Mouse (Mus musculus): ENCODE measurements around the gene Lrrc3c. TPM values are rescaled to one million over a fixed set of nuclear protein-coding genes. Genes with fewer than 3 reads are reported as not detected.

Gene Lrrc3c
- not detected in 2 replicates for polyA plus RNA-seq (2012; rRNA removed)

DNA sequence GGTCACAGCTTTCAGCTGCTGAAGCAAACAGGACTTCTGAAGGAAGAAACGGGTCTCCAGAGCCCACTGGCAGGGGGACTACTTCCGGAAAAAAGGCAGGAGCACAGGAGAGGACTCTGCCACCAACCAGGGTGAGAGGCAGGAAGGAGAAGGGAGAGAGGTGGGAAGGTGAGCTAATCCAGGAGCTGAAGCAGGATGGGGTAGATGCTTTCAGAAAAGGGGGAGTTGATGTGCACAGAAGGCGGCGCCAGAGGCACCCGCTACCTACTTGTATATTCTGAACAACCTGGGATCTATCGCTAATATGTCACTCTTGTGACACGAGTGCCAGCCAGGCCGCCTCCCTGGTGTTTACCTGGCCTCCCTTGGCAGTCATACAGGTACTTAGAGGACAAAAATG, at the start of gene Lrrc3c:
Gene Lrrc3c (plus strand): TSS at position 301 of the 400 bp plus-strand sequence.
- TF ChIP-seq POLR2A (IDR thresholded peaks at IDR 0.05; ENCODE audit: low read depth, low read length) = no peak
- TF ChIP-seq CTCF (IDR thresholded peaks at IDR 0.05; ENCODE audit: extremely low read depth, insufficient read depth, insufficient read length, insufficient replicate concordance) = no peak
- DNase-seq (ENCODE audit: low read depth in 1 of 2, low spot score in 2 of 2) = no peak
- Histone ChIP-seq H3K27me3 (ENCODE audit: control insufficient read depth, insufficient read depth, low read length) (0 out of 2 replicates have a peak, but pooled peaks cover 2% of the 10 kb centered on the region), H3K4me1 (ENCODE audit: control insufficient read depth, insufficient read depth, insufficient read length) (no peaks in the 10 kb centered on the region; the same call in 1 of the 2 replicates), H3K27ac (ENCODE audit: insufficient read depth, low read length) (no peak within 1 kb of the TSS), H3K4me3 (ENCODE audit: extremely low read depth, insufficient read depth, insufficient read length) (no peak within 1 kb of the TSS), H3K36me3 (ENCODE audit: control insufficient read depth, insufficient read depth, low read length) (no peaks in the 10 kb centered on the region)
- 95% methylated on average over 8 of the region's 8 CpGs for WGBS

DNA sequence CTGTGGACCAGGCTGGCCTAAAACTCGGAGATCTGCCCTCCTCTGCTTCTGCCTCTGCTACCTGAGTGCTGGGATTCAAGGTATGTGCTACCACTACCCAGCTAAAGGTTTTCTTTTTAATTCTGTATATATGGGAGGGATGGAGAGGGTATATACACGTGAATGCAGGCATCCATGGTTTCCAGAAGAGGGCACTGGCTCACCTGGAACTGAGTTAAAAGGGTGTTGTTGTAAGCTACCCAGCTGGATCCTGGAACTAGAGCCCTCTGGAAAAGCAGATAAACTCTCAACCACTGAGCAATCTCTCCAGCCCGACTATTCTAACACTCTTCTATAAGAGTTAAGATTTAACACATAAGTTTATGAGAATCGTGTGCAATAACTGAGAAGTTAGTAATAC, 48.7 kb upstream of the Lrrc3c start:
- WGBS = 65% methylated on average over 4 of the region's 4 CpGs

DNA sequence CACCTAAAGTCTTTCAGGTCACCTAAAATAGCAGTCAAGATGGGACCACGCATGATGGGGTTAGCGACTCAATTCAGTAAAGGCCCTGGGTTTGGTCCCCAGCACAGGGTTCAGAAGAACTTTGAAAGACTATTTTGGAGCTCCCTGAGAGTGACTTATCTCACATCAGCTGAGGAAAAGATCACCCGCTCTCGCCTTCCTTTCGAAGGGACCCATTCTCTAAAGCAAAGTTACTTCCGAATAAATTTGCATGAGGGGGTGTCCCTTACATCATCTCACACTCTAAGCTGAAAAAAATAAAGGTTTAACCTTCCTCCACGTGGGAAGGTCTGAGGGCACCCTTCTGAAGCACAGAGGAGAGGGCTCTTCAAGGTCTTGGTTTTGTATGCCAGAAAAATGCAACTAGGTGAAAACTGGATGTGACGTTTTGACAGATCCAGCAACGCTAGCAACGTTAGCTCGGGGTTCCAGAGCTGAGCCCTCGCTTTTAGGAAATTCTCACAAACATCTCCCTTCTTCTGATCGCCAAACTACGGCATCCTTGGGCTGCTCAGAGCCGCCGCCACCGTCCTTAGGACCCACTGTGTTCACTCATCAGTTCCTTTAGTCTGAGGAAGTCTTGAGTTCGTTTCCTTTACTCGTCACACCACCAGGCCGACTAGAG, 47.6 kb upstream of the Lrrc3c start:
- Histone ChIP-seq H3K36me3 (ENCODE audit: control insufficient read depth, insufficient read depth, low read length) (no peaks in the 10 kb centered on the region), H3K4me1 (ENCODE audit: control insufficient read depth, insufficient read depth, insufficient read length) (peaks cover 13% of the 10 kb centered on the region), H3K27me3 (ENCODE audit: control insufficient read depth, insufficient read depth, low read length) (no peaks in the 10 kb centered on the region), H3K4me3 (ENCODE audit: extremely low read depth, insufficient read depth, insufficient read length) (peak overlapping the region; percentile 83), H3K27ac (ENCODE audit: insufficient read depth, low read length) (peak overlapping the region; percentile 98)
- WGBS = 6% methylated on average over 20 of the region's 20 CpGs
- DNase-seq (ENCODE audit: low read depth in 1 of 2, low spot score in 2 of 2) = peak; percentile 64 to 82
- TF ChIP-seq CTCF (IDR thresholded peaks at IDR 0.05; ENCODE audit: extremely low read depth, insufficient read depth, insufficient read length, insufficient replicate concordance) = no peak
- no peak for TF ChIP-seq POLR2A (IDR thresholded peaks at IDR 0.05; ENCODE audit: low read depth, low read length)

More for the DNA sequence above, 48.7 kb upstream of the Lrrc3c start:
- Histone ChIP-seq H3K4me1 (ENCODE audit: control insufficient read depth, insufficient read depth, insufficient read length) (peaks cover 13% of the 10 kb centered on the region), H3K27ac (ENCODE audit: insufficient read depth, low read length) (peak overlapping the region; percentile 98), H3K27me3 (ENCODE audit: control insufficient read depth, insufficient read depth, low read length) (no peaks in the 10 kb centered on the region), H3K36me3 (ENCODE audit: control insufficient read depth, insufficient read depth, low read length) (no peaks in the 10 kb centered on the region), H3K4me3 (ENCODE audit: extremely low read depth, insufficient read depth, insufficient read length) (no peak overlapping the region)
- DNase-seq (ENCODE audit: low read depth in 1 of 2, low spot score in 2 of 2) = no peak
- no peak for TF ChIP-seq CTCF (IDR thresholded peaks at IDR 0.05; ENCODE audit: extremely low read depth, insufficient read depth, insufficient read length, insufficient replicate concordance)
- TF ChIP-seq POLR2A (IDR thresholded peaks at IDR 0.05; ENCODE audit: low read depth, low read length) = no peak

DNA sequence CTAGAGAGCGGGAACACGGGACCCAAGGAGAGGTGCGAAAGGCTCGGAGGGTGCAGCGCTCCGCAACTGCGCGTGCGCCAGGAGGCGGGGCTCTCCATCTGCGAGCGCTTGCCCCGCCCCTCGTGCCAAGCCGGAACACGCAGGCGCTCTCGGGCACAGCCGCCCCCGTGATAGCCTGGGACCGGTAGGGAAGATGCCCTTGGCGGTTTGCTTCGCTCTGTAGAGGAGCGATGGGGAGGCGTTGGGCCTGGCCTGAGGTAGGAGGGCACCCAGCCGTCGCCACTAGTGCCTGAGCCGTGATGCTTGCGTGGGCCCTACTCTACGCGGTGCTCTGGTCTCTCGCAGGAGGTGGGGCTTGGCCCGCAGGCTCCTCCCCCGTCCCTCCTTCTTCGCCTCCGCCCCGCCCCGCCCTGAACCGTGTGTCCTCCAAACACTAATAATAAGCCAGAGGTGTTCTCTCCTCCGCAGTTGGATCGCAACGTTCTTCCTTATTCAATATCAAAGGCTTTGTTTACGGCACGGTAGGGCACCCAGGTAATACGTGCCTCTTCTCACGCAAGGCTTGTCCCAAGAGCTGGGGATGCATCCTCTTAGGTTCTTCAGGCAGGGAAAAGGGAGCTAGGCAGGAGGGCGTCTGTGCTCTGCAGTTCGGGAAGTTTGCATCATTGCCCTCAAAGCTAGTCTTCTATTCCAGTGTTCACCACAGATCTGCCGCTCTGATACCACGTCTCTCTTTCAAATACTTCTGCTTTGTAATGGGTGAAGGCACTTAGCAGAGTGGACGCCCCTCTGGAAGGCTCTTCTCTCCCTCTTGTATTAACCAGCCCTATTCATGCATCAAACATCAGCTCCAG, 46.9 kb upstream of the Lrrc3c start, which contains the start of gene Zpbp2:
Gene Zpbp2 (plus strand): TSS at position 123 of the 854 bp plus-strand sequence.
- DNase-seq (ENCODE audit: low read depth in 1 of 2, low spot score in 2 of 2) = peak; percentile 92 to 94
- Histone ChIP-seq H3K27ac (ENCODE audit: insufficient read depth, low read length) (peak within 1 kb of the TSS; percentile 98), H3K27me3 (ENCODE audit: control insufficient read depth, insufficient read depth, low read length) (no peaks in the 10 kb centered on the region), H3K4me1 (ENCODE audit: control insufficient read depth, insufficient read depth, insufficient read length) (peaks cover 13% of the 10 kb centered on the region), H3K4me3 (ENCODE audit: extremely low read depth, insufficient read depth, insufficient read length) (peak within 1 kb of the TSS; percentile 83), H3K36me3 (ENCODE audit: control insufficient read depth, insufficient read depth, low read length) (no peaks in the 10 kb centered on the region)
- TF ChIP-seq POLR2A (IDR thresholded peaks at IDR 0.05; ENCODE audit: low read depth, low read length) (peak; percentile 49; the same call in 1 of the 2 replicates), CTCF (IDR thresholded peaks at IDR 0.05; ENCODE audit: extremely low read depth, insufficient read depth, insufficient read length, insufficient replicate concordance) (no peak)
- under 1% methylated on average over 51 of the region's 51 CpGs for WGBS

DNA sequence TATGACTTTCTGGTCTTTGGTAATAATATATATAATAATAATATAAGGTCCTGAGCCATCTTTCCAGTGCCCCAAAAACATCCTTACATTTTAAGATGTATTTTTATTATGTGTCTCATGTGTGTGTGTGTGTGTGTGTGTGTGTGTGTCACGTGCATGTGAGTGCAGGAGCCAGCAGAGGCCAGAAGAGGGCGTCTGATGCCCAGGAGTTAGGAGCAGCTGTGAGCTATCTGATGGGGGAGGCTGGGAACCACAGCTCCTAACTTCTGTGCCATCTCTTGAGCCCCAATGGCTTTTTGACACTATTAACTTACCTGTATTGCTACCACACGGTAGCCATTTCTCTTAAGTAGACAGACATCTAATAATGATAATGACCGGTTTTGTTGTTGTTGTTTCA, 44.1 kb upstream of the Lrrc3c start:
- Histone ChIP-seq H3K27me3 (ENCODE audit: control insufficient read depth, insufficient read depth, low read length) (no peaks in the 10 kb centered on the region), H3K4me3 (ENCODE audit: extremely low read depth, insufficient read depth, insufficient read length) (no peak overlapping the region), H3K4me1 (ENCODE audit: control insufficient read depth, insufficient read depth, insufficient read length) (peaks cover 6% of the 10 kb centered on the region), H3K27ac (ENCODE audit: insufficient read depth, low read length) (no peak overlapping the region), H3K36me3 (ENCODE audit: control insufficient read depth, insufficient read depth, low read length) (no peaks in the 10 kb centered on the region)
- TF ChIP-seq CTCF (IDR thresholded peaks at IDR 0.05; ENCODE audit: extremely low read depth, insufficient read depth, insufficient read length, insufficient replicate concordance) (no peak), POLR2A (IDR thresholded peaks at IDR 0.05; ENCODE audit: low read depth, low read length) (no peak)
- no peak for DNase-seq (ENCODE audit: low read depth in 1 of 2, low spot score in 2 of 2)
- WGBS = 97% methylated on average over 4 of the region's 4 CpGs

DNA sequence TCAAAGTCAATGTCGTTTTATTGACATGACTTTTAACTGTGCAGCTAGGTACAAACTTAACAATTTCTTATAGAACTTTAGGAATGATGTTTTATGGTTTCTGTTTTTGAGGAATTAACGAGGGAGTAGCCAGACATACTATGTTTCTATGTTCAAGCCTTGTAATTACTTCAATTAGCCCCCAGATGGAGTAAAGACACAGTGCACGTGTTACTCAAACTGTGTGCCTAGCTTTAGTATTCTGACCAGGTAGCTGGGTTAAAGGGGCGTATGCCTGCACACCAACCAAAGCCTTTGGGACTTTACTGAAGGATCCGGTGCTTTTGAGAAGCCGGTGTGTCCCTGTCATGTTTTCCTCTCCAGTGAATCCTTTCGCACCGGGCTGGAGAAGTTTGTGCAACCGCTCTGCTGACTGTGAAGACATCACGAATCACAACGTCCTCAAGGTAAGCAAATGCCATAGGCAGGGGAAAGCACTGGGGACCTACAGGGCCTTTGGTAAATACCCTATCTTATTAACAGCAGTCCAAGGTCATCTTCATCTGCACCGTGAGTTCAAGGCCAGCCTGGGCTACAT, 42.9 kb upstream of the Lrrc3c start:
- no peak for DNase-seq (ENCODE audit: low read depth in 1 of 2, low spot score in 2 of 2)
- Histone ChIP-seq H3K4me3 (ENCODE audit: extremely low read depth, insufficient read depth, insufficient read length) (no peak overlapping the region), H3K4me1 (ENCODE audit: control insufficient read depth, insufficient read depth, insufficient read length) (peaks cover 3% of the 10 kb centered on the region), H3K27ac (ENCODE audit: insufficient read depth, low read length) (no peak overlapping the region), H3K36me3 (ENCODE audit: control insufficient read depth, insufficient read depth, low read length) (no peaks in the 10 kb centered on the region), H3K27me3 (ENCODE audit: control insufficient read depth, insufficient read depth, low read length) (no peaks in the 10 kb centered on the region)
- no peak for TF ChIP-seq POLR2A (IDR thresholded peaks at IDR 0.05; ENCODE audit: low read depth, low read length)
- TF ChIP-seq CTCF (IDR thresholded peaks at IDR 0.05; ENCODE audit: extremely low read depth, insufficient read depth, insufficient read length, insufficient replicate concordance) = no peak
- 65% methylated on average over 12 of the region's 12 CpGs for WGBS
